Mouse (Mus musculus) liver, adult 2 months (tissue): Measurements from ENCODE around the gene Cdc45.

Source experiments
- CTCF ChIP-seq: fragments of 200-500 bp; IDR thresholded peaks from 2 replicates; pipeline ENCODE4 v1.5.1; 2011; ENCODE audit warnings: low read depth, low read length, control low read depth
- POLR2A ChIP-seq: fragments of 200-500 bp; IDR thresholded peaks from 2 replicates; pipeline ENCODE4 v1.6.1; 2011; ENCODE audit warnings: low read length, control low read depth; ENCODE audit not compliant: insufficient read depth; ENCODE audit errors: extremely low read depth

GRCm38 (mm10) chr16:18798841-18799240 lies 12.9 kb downstream of the Cdc45 start:
- TF ChIP-seq POLR2A (no peak), CTCF (peak; percentile 82)
